Mouse (Mus musculus) activated CD4-positive, CD25-positive, alpha-beta regulatory T cell, adult 4 months (primary cell): Measurements from ENCODE around the gene Rasip1. TPM values are rescaled to one million over a fixed set of nuclear protein-coding genes. Genes with fewer than 3 reads are reported as not detected.

ENCODE experiments used
- ATAC-seq: one replicate; pipeline ENCODE4 v1.8.0; 2017
- polyA plus RNA-seq, 2 experiments: library from polyadenylated mRNA; unstranded; fragments of 100-300 nt; shearing (Covaris generic); gene quantifications; one replicate each; pipeline ENCODE4 v1.2.1; 2017

The Rasip1 gene
- polyA plus RNA-seq = under 1 TPM in 1 of 2 experiments, not detected in 1; 0.50 TPM

GRCm38 (mm10) chr7:45627261-45627660 lies at the start of gene Rasip1:
TSS of gene Rasip1 (plus strand) at chr7:45627488.
- no peak for ATAC-seq

- no peak for ATAC-seq
Measured at GRCm38 (mm10) chr7:45585923-45586322, 41.4 kb upstream of the Rasip1 start.

- ATAC-seq = no peak
Measured at GRCm38 (mm10) chr7:45587631-45588592, 39.4 kb upstream of the Rasip1 start.

GRCm38 (mm10) chr7:45589173-45589572 lies 38.1 kb upstream of the Rasip1 start:
- peak; percentile 45 for ATAC-seq

DNA sequence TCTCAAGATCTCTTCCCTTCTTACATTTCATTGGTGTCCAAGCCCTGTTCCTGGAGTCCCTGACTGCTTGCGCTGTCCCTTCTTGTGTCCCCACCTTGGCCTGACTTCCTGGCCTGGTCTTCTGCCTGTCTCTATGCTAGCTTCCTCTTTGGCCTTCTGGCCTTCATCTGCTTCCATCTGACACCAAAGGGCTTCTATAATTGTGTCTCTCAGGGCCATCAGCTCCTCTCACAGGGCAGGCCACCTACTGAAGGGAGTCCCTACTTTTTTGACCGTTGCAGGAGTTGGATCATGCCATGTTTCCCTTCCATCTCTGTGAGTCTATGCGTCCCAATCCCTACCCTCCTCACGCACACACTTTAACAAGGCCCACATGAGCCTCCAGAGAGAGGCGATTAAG lies 37.4 kb upstream of the Rasip1 start:
- ATAC-seq = no peak

GRCm38 (mm10) chr7:45590874-45591273 lies 36.4 kb upstream of the Rasip1 start:
- ATAC-seq = no peak

GRCm38 (mm10) chr7:45591880-45592279 lies 35.4 kb upstream of the Rasip1 start:
- ATAC-seq = peak; percentile 67

DNA sequence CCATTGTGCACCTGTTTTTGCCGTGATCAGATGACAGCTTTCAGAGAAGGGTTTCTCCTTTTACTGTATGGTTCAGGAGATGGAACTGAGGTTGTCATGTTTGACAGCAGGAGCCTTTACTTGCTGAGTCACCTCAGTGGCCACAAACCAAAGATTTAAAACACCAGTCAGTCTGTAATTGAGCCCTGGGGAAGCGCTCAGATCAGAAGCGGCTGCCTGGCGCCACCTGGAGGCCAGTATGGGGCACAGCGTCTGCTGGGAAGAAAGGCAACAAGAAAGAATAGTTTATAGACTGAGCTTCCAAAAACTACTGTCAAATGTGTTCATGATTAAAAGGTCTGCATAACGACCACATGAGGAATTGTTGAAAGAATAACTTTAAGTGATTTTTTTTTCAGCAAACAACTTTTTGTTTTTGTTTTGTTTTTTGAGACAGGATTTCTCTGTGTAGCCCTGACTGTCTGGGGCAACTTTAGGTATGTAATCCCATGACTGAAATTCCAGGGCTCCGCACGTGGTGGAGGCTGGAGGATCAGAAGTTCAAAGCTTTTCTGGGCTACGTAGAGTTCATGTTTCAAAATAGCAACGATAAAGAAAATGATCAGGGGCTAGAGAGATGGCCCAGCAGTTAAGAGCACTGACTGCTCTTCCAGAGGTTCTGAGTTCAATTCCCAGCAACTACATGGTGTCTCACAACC lies 34.0 kb upstream of the Rasip1 start:
- peak; percentile 25 for ATAC-seq

GRCm38 (mm10) chr7:45595176-45595575 lies 32.1 kb upstream of the Rasip1 start:
- ATAC-seq = no peak

DNA sequence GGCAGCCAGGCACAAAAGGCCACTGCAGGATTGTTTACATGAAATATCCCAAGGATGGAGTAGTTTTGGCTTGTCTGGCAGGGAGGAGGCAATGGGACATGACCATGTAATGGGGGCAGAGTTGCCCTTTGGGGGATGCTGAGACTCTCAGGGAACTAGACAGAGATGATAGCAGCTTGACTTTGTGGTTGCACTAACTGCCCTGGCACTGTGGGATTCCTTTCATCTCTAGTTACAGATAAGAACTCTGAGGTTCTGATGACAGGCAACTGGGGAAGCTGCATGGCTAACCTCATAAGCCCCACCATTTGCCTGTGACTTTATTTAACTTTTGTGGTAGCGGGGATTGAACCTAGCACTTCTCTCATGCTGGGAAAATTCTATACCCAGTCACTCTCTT lies 31.2 kb upstream of the Rasip1 start:
- ATAC-seq = no peak

GRCm38 (mm10) chr7:45597013-45597412 lies 30.3 kb upstream of the Rasip1 start:
- no peak for ATAC-seq

- no peak for ATAC-seq
Measured at GRCm38 (mm10) chr7:45597527-45597926, 29.8 kb upstream of the Rasip1 start.

DNA sequence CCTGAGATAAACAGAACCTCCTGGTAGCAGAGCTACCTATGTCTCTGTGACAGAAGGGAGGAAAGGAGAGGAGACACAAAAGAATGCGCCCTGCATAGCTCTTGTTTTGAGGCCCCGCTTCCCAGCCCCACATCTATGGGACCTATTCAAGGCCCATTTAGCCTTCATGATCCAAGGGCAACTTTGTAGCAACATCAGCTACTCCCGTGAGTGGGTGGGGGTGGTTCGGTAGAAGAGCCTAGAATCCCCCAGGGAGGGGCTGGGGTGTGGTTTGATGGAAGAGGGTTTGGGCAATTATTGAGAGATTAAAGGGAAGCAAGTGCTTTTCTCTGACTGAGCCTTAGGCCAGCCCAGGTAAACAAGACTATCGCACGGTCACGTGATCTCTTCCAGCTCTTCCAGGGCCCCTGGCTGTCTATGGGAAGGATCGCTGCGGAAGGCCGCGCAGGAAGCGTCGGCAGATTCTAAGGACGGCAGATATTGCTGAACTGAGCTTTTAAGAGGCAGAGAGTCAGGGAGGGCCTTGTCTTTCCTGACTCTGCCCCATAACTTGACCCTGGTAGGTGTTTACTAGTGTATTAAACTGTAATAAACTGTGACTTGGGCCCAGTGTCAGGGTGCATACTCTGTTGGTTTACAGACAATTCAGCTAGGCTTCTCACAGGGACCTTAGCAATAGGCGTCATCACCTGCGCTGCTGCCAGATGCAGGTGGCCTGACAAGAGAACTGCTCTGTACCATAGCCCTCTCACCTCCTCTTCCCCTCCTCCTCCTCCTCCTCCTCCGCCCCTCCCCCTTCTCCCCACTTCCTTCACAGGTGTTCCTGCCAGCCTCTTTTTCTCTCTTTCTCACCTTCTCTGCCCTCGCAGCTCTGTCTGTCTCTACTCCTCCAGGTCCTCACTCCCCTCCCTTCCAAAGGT lies 28.1 kb upstream of the Rasip1 start:
- no peak for ATAC-seq

DNA sequence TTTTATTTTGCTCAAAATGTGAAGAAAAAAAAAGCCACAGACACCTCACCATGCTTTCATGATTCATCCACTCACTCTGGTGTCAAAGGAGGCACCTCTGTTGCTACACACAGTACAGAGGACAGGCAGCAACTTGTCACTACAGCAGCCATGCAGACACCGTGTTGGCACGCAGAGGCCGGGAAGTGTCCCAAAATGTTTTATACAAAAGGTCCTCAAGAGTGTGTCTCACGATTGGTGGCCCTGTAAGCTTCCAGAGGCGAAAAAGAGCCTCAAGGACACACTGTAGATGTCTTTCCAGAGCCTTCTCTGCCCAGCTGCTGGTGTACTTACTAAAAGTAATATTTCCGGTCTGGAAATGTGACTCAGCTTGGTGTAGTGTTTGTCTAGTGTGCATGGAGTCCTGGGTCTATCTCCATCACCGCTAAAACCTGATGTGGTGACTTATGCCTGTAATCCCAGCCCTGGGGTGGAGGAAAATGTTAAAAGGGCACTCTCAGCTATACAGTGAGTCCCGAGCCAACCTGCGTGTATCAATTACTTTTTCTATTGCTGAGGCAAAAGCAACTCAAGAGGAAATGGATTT lies 21.5 kb upstream of the Rasip1 start:
- ATAC-seq = no peak

DNA sequence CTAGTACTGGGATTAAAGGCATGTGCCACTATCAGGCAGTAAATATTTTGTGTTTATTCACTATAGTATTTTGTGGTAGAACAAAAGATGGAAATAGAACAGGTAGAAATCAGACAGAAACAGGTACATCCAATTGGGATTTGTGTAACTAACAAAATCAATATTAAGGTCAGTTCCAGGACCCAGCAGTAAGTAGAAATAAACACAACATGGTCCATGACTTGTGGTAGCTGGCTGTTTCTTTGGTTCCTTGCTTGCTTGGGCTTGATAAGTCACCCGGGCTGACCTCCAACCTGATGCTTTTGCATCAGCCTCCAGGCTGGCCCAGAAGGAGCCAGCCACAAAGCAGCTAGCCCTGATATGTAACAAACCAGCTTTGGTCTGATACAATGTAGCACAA lies 17.8 kb upstream of the Rasip1 start:
- ATAC-seq = no peak

- ATAC-seq = no peak
Measured at GRCm38 (mm10) chr7:45616277-45616676, 11.0 kb upstream of the Rasip1 start.

GRCm38 (mm10) chr7:45617042-45617695 lies 10.1 kb upstream of the Rasip1 start, which contains the start of gene Fut1:
TSS of gene Fut1 (plus strand) at chr7:45617289.
- no peak for ATAC-seq

GRCm38 (mm10) chr7:45618316-45618715 lies 9.0 kb upstream of the Rasip1 start:
- no peak for ATAC-seq

GRCm38 (mm10) chr7:45619592-45619991 lies 7.7 kb upstream of the Rasip1 start:
- ATAC-seq = no peak

- no peak for ATAC-seq
Measured at GRCm38 (mm10) chr7:45621443-45621842, 5.8 kb upstream of the Rasip1 start, which contains the start of gene Izumo1. TSS of gene Izumo1 (plus strand) at chr7:45621811.

DNA sequence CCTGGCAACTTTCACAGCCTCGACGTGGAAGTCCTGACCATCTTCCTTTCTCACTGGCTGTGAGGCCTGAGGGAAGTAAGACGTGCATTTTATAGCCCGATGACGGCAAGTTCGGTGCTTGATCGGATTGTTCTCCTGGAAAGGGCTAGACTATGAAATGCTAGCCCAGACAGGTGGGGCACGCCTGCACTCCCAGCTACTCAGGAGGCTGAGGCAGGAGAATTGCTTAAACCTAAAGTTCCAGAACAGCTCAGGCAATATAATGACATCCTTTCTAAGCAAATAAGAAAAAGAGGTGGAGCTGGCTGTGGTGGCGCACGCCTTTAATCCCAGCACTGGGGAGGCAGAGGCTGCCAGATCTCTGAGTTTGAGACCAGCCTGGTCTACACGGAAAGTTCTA lies 3.8 kb upstream of the Rasip1 start:
- ATAC-seq = no peak

DNA sequence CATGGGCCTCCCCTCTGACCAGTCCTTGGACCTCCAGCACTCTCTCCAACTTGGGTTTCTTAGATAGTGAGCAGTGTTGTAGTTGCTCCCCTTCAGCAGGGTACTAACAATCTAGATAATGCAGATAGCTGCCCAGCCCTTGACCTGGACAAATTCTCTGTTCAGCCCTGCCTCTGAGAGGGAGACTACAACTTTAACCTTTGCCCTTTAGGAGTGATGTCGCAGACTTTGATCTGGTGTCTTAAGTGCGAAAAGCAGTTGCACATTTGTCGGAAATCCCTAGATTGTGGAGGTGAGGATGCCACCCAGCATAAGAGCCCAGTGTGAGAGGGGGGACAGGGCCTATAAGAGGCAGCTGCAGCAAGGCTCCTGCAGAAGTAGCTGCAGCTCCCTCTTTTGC lies 2.6 kb upstream of the Rasip1 start:
- no peak for ATAC-seq
